Mouse (Mus musculus): ENCODE measurements at regions not wholly inside any gene's neighbourhood (a gene's known extent, or its start where the extent isn't known, plus 50 kb on each side); places are given as distances from the start of the nearest gene placed in this dataset.

- DNase-seq (ENCODE audit: extremely low read depth, insufficient read length, low spot score): no peak
Measured at GRCm38 (mm10) chr14:25155008-25155783, 303.8 kb upstream of the Zmiz1 start.

- DNase-seq (ENCODE audit: extremely low read depth, insufficient read length, low spot score): no peak
Measured at GRCm38 (mm10) chr14:25156171-25156570, 302.8 kb upstream of the Zmiz1 start.

- no peak for DNase-seq (ENCODE audit: extremely low read depth, insufficient read length, low spot score)
Measured at GRCm38 (mm10) chr14:25161684-25162321, 297.2 kb upstream of the Zmiz1 start.

- no peak for DNase-seq (ENCODE audit: extremely low read depth, insufficient read length, low spot score)
Measured at GRCm38 (mm10) chr14:25166217-25166616, 292.8 kb upstream of the Zmiz1 start.

- DNase-seq (ENCODE audit: extremely low read depth, insufficient read length, low spot score): no peak
Measured at GRCm38 (mm10) chr14:25167604-25168003, 291.4 kb upstream of the Zmiz1 start.

GRCm38 (mm10) chr14:25168310-25168709, 290.7 kb upstream of the Zmiz1 start:
- DNase-seq (ENCODE audit: extremely low read depth, insufficient read length, low spot score): no peak

- no peak for DNase-seq (ENCODE audit: extremely low read depth, insufficient read length, low spot score)
Measured at GRCm38 (mm10) chr14:25173281-25173680, 285.7 kb upstream of the Zmiz1 start.

GRCm38 (mm10) chr14:25173873-25174272, 285.1 kb upstream of the Zmiz1 start:
- no peak for DNase-seq (ENCODE audit: extremely low read depth, insufficient read length, low spot score)

GRCm38 (mm10) chr14:25174402-25174801, 284.6 kb upstream of the Zmiz1 start:
- no peak for DNase-seq (ENCODE audit: extremely low read depth, insufficient read length, low spot score)

- DNase-seq (ENCODE audit: extremely low read depth, insufficient read length, low spot score): no peak
Measured at GRCm38 (mm10) chr14:25176206-25176605, 282.8 kb upstream of the Zmiz1 start.

- no peak for DNase-seq (ENCODE audit: extremely low read depth, insufficient read length, low spot score)
Measured at GRCm38 (mm10) chr14:25180126-25180525, 278.9 kb upstream of the Zmiz1 start.

GRCm38 (mm10) chr14:25181406-25181805, 277.6 kb upstream of the Zmiz1 start:
- peak; percentile 30 for DNase-seq (ENCODE audit: extremely low read depth, insufficient read length, low spot score)

GRCm38 (mm10) chr14:25184042-25184441, 274.9 kb upstream of the Zmiz1 start:
- no peak for DNase-seq (ENCODE audit: extremely low read depth, insufficient read length, low spot score)

GRCm38 (mm10) chr14:25184875-25185274, 274.1 kb upstream of the Zmiz1 start:
- no peak for DNase-seq (ENCODE audit: extremely low read depth, insufficient read length, low spot score)

- peak; percentile 49 for DNase-seq (ENCODE audit: extremely low read depth, insufficient read length, low spot score)
Measured at GRCm38 (mm10) chr14:25185556-25185958, 273.4 kb upstream of the Zmiz1 start.

GRCm38 (mm10) chr14:25185959-25186771, 272.8 kb upstream of the Zmiz1 start:
- DNase-seq (ENCODE audit: extremely low read depth, insufficient read length, low spot score): peak; percentile 85

GRCm38 (mm10) chr14:25187715-25188114, 271.3 kb upstream of the Zmiz1 start:
- DNase-seq (ENCODE audit: extremely low read depth, insufficient read length, low spot score): no peak

GRCm38 (mm10) chr14:25189256-25189655, 269.7 kb upstream of the Zmiz1 start:
- DNase-seq (ENCODE audit: extremely low read depth, insufficient read length, low spot score): no peak

- no peak for DNase-seq (ENCODE audit: extremely low read depth, insufficient read length, low spot score)
Measured at GRCm38 (mm10) chr14:25190680-25191270, 268.2 kb upstream of the Zmiz1 start.

- DNase-seq (ENCODE audit: extremely low read depth, insufficient read length, low spot score): no peak
Measured at GRCm38 (mm10) chr14:25196820-25197219, 262.2 kb upstream of the Zmiz1 start.

GRCm38 (mm10) chr14:25199900-25200299, 259.1 kb upstream of the Zmiz1 start:
- DNase-seq (ENCODE audit: extremely low read depth, insufficient read length, low spot score): no peak

All from 3134 (cell line).